Mouse (Mus musculus): ENCODE results near the gene Abl1.

Abl1 gene

DNA sequence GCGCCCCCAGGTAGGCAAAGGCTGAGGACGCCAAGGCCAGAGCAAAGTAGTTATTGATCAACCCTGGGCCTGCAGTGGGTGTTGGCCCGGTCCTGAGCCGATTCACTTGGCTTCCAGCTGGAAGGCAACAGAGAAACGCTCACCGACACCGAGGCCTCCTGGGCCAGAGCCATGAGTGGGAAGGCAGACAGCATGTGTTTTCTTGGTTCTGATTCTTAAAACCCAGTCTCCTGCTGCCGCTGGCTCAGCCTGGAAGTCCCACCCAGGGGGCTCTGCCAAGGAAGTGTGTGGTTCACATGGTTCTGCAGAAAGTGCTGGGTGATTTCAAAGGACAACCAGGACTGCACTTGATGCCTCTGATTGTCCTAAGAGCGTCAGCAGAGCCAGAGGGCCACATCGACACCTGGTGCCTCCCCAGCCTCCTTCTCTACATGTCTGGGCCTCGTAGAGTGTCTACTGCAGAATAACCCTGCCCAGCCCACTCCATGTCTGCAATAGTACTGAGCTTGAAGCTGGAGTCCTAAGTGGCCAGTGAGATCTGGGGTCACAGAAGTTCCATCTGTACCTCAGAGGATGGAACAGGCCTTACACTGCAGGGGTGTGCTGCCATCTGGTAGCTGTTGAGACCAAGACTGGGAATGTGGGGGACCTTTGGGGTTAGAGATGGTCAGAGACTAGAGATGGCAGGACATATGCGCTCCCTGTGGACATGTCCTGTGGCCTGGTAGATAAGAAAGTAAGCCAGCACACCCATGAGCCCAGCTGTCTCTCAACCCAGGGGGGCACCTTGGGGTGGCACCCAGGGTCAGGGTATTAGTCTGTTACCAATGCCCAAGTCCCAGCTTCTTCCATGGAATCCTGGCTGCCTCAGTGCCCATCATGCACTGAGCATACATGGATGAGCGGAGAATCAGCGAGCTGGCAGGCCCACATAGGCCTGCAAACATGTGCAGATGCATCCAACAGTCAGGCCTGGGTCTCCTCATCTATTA, 138.2 kb downstream of the Abl1 start:
- no peak for DNase-seq

- peak; percentile 49 to 60 for DNase-seq
Observed at GRCm38 (mm10) chr2:31827877-31828276, 139.7 kb downstream of the Abl1 start.

DNA sequence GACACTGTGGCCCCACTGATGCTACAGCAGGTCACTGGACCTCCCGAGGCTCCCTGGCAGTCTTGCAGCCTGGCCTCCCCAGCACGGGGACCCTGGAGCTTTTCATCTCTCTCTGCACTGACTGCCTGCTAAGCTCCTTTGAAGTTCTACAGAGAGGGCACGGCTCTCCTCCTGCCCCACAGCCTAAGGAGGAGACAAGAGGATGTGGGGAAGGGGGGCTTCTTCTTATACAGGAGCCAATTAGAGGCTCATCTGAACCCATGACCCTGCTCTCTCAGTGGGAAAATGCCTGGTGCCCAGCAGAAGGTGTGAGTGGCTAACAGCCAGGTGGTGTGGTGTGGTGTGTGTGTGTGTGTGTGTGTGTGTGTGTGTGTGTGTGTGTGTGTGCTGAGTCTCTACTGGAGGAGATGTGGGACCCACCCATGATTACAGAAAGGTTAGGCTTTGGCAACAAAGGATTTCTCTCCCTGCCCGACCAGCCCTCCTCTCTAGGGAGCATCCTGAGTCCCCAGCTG, 140.2 kb downstream of the Abl1 start:
- DNase-seq: no peak

GRCm38 (mm10) chr2:31836091-31836490, 147.9 kb downstream of the Abl1 start:
- DNase-seq: peak; percentile 50 to 72

- DNase-seq: no peak
Observed at GRCm38 (mm10) chr2:31836985-31837384, 148.8 kb downstream of the Abl1 start.

DNA sequence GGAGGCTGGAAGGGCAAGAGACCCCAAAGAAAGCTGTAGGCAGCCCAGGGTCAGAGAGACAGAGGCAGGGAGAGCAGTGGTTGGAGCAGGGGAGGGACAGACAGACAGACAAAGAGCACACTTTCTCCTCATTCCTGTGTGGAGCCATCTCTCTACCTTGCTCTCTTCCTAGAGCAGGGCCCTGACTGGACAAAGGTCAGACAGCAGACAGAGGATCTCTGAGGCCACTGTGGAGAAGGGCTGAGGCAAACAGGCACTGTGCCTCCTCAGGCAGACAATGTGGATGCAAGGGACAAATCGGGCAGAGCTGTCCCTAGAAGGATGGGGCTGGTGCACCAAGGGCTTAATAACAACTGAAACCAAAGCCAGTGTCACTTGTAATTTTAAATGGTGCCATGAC, 150.7 kb downstream of the Abl1 start:
- DNase-seq: peak; percentile 23 to 33

DNA sequence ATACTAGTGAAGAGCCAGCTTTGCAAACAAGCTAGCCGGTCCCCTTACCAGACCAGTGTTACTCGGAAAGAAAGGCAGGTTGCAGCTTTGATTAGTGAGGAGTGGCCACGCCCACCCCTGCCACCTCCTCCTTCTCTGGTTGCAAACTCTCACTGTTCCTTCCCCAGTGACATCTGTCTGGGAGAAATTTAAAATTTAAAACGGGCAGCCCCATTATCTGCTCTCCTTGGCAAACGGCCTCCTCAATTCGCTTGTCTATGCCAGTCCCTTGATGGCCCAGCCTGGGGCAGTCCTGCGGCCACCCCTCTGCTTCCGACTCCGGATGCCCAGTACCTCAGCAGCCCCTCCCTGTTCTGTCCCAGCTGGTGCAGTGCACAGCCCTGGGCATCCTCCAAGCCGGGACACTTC, 156.6 kb downstream of the Abl1 start:
- no peak for DNase-seq

- no peak for DNase-seq
Observed at GRCm38 (mm10) chr2:31845512-31845895, 157.3 kb downstream of the Abl1 start.

DNA sequence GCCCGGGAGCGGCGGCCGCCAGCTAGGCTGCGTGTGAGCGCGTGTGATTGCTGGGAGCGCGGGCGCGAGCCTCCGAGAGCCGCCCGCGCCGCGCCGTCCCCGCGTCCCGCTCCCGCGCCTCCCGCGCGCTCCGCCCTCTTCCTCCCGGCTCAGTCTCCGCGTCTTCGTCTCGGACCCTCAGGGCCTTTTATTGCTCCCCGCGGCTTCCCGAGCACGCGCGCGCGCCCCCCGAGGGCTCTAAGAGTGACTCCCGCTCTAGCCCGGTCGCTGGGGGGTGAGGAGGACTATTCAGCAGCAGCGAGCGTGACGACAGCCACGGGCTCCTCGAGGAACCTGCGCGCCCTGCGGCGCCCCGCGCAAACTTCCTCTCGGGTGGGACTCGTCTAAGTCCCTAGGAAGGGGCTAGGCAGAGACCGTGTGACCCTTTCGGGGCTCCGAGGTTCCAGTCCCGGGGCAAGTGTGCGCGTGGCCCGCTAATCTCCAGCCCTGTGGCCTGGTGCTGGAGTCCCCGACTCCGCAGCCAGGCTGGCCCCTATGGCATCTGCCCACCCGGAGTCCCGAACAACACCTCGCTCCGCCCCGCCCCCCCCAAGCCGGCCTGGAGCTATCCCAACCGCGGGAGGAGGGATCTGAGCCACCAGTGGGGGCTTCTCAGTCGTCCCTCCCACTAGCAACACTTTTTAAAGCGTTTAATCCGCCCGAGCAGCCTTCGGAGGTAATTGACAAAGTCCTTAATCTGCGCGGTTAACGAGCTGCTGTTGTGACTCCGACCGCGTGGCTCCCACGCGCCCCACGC, 157.9 kb downstream of the Abl1 start, which contains the start of gene Fibcd1:
TSS of gene Fibcd1 (minus strand) at position 110 of the 796 bp plus-strand sequence.
- no peak for DNase-seq

- DNase-seq: no peak
Observed at GRCm38 (mm10) chr2:31846692-31847660, 158.8 kb downstream of the Abl1 start.

DNA sequence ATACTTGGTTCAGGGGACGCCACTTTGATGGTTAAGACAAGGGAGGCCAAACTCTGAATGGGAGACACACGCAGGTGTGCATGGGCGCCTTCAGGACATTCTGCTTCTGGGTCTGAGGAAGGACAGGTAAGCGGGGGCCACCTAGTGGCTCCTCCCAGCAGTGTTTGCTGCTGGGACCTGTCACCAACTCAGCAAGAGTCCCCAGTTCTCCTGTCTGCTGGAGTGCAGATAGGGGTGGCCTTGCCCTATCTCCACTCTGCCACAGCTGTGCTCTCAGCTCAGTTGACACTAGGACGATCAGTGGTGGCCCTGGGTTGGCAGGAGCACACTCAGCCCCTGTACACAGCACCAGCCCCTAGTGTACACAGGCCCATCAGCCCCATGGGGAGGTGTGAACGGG, 159.7 kb downstream of the Abl1 start:
- DNase-seq: peak; percentile 29 to 60

GRCm38 (mm10) chr2:31850141-31850540, 162.0 kb downstream of the Abl1 start:
- no peak for DNase-seq
